Mouse (Mus musculus) kidney, embryonic 15.5 days (tissue): Measurements from ENCODE around the gene Tifab. TPM values are rescaled to one million over a fixed set of nuclear protein-coding genes. Genes with fewer than 3 reads are reported as not detected.
"Not testable (repeated sequence)": the region's sequence is repeated elsewhere in the genome, so short reads cannot be mapped to it uniquely, and the experiment has no call there.

Experiments
- ATAC-seq: fragments of 200-750 bp; cut with Nextera tagmentation; replicated peaks from 2 replicates; pipeline ENCODE4 v1.8.0; 2017; ENCODE audit warnings: moderate TSS enrichment; ENCODE audit not compliant: low FRiP score
- H3K27ac ChIP-seq: fragments of 300-500 bp; sonication (generic); 2 replicates; pipeline ENCODE4 v1.5.1; 2015; ENCODE audit warnings: mild to moderate bottlenecking, inconsistent platforms
- H3K27me3 ChIP-seq: fragments of 300-500 bp; sonication (generic); 2 replicates; pipeline ENCODE4 v1.6.1; 2015; ENCODE audit warnings: inconsistent platforms
- H3K36me3 ChIP-seq: fragments of 300-500 bp; sonication (generic); 2 replicates; pipeline ENCODE4 v1.6.1; 2015; ENCODE audit warnings: inconsistent platforms
- H3K4me1 ChIP-seq: fragments of 300-500 bp; sonication (generic); 2 replicates; pipeline ENCODE4 v1.6.1; 2015; ENCODE audit warnings: inconsistent platforms
- H3K4me2 ChIP-seq: fragments of 300-500 bp; sonication (generic); 2 replicates; pipeline ENCODE4 v1.6.1; 2015; ENCODE audit warnings: moderate library complexity, mild to moderate bottlenecking, inconsistent platforms
- H3K4me3 ChIP-seq: fragments of 300-500 bp; sonication (generic); replicated peaks from 2 replicates; pipeline ENCODE4 v1.5.1; 2015; ENCODE audit warnings: mild to moderate bottlenecking, inconsistent platforms
- H3K9ac ChIP-seq: fragments of 300-500 bp; sonication (generic); 2 replicates; pipeline ENCODE4 v1.6.1; 2015; ENCODE audit warnings: mild to moderate bottlenecking, inconsistent platforms
- H3K9me3 ChIP-seq: fragments of 300-500 bp; sonication (generic); replicated peaks from 2 replicates; pipeline ENCODE4 v1.6.1; 2016; ENCODE audit warnings: inconsistent platforms
- WGBS: fragments of 180-500 bp; shearing (Covaris S2); methylation state at CpG from one replicate; pipeline ENCODE4 v1.1.7; 2015; ENCODE audit warnings: mixed read lengths; 5-methylcytosine and 5-hydroxymethylcytosine counted together
- polyA plus RNA-seq: library from polyadenylated mRNA; unstranded; fragments of >200 nt; fragmentation: Nextera tagmentation; extraction: Ambion mirVana; gene quantifications from 2 replicates; pipeline ENCODE4 v1.2.1, GENCODE M21; 2015

Tifab gene
- polyA plus RNA-seq, 1 experiment from 2014 or later: 2.1 TPM

GRCm38 (mm10) chr13:56208225-56209066 is 29.8 kb upstream of the Tifab start:
- H3K4me3 ChIP-seq: peak overlapping the region; percentile 29
- peak overlapping the region; percentile 61 for H3K4me2 ChIP-seq
- WGBS: 3% methylated on average over 35 of the region's 35 CpGs
- H3K9ac ChIP-seq: no peak overlapping the region
- no peaks in the 10 kb centered on the region for H3K36me3 ChIP-seq
- peaks cover 16% of the 10 kb centered on the region for H3K27me3 ChIP-seq
- no peaks in the 10 kb centered on the region for H3K9me3 ChIP-seq
- H3K27ac ChIP-seq: 0 out of 2 replicates have a peak overlapping the region, but pooled peaks have one; percentile 10
- ATAC-seq: peak; percentile 73
- peaks cover 18% of the 10 kb centered on the region for H3K4me1 ChIP-seq

- WGBS: 37% methylated on average over 8 of the region's 8 CpGs
- no peaks in the 10 kb centered on the region for H3K9me3 ChIP-seq
- H3K36me3 ChIP-seq: no peaks in the 10 kb centered on the region
- H3K9ac ChIP-seq: no peak overlapping the region
- no peak overlapping the region for H3K27ac ChIP-seq
- no peak overlapping the region for H3K4me3 ChIP-seq
- peaks cover 16% of the 10 kb centered on the region for H3K27me3 ChIP-seq
- H3K4me2 ChIP-seq: no peak overlapping the region
- ATAC-seq: no peak
- H3K4me1 ChIP-seq: peaks cover 10% of the 10 kb centered on the region
Observed at GRCm38 (mm10) chr13:56199506-56199905, 20.8 kb upstream of the Tifab start.

- no peak overlapping the region for H3K9ac ChIP-seq
- H3K36me3 ChIP-seq: no peaks in the 10 kb centered on the region
- no peak overlapping the region for H3K27ac ChIP-seq
- peaks cover 10% of the 10 kb centered on the region for H3K4me1 ChIP-seq
- WGBS: 13% methylated on average over 15 of the region's 15 CpGs
- H3K4me3 ChIP-seq: no peak overlapping the region
- H3K9me3 ChIP-seq: no peaks in the 10 kb centered on the region
- ATAC-seq: peak; percentile 49; the same call in 1 of the 2 replicates
- H3K27me3 ChIP-seq: peaks cover 16% of the 10 kb centered on the region
- H3K4me2 ChIP-seq: peak overlapping the region; percentile 6
Observed at GRCm38 (mm10) chr13:56197473-56198266, 19.0 kb upstream of the Tifab start.

- Histone ChIP-seq H3K4me2 (peak overlapping the region; percentile 6), H3K4me3 (no peak overlapping the region), H3K4me1 (peaks cover 10% of the 10 kb centered on the region), H3K36me3 (no peaks in the 10 kb centered on the region), H3K9ac (no peak overlapping the region), H3K9me3 (no peaks in the 10 kb centered on the region), H3K27me3 (peaks cover 16% of the 10 kb centered on the region), H3K27ac (no peak overlapping the region)
- ATAC-seq: no peak; the same call in 1 of the 2 replicates
- 52% methylated on average over 12 of the region's 12 CpGs for WGBS
Observed at GRCm38 (mm10) chr13:56197031-56197430, 18.3 kb upstream of the Tifab start.

GRCm38 (mm10) chr13:56195824-56196223 is 17.1 kb upstream of the Tifab start:
- H3K9me3 ChIP-seq, ATAC-seq, H3K9ac ChIP-seq, H3K27ac ChIP-seq, H3K4me3 ChIP-seq, H3K36me3 ChIP-seq, H3K4me2 ChIP-seq: not testable (repeated sequence)
- peaks cover 10% of the 10 kb centered on the region for H3K4me1 ChIP-seq
- WGBS: 76% methylated on average over 11 of the region's 11 CpGs
- peaks cover 16% of the 10 kb centered on the region for H3K27me3 ChIP-seq

GRCm38 (mm10) chr13:56194181-56194580 is 15.5 kb upstream of the Tifab start:
- 95% methylated on average over 11 of the region's 11 CpGs for WGBS
- H3K4me2 ChIP-seq, H3K9me3 ChIP-seq, H3K27ac ChIP-seq, H3K4me3 ChIP-seq, H3K36me3 ChIP-seq, H3K27me3 ChIP-seq, ATAC-seq, H3K9ac ChIP-seq: not testable (repeated sequence)
- H3K4me1 ChIP-seq: peaks cover 10% of the 10 kb centered on the region

GRCm38 (mm10) chr13:56191225-56191624 is 12.5 kb upstream of the Tifab start:
- Histone ChIP-seq H3K9ac (no peak overlapping the region), H3K4me3 (no peak overlapping the region), H3K9me3 (no peaks in the 10 kb centered on the region), H3K36me3 (no peaks in the 10 kb centered on the region), H3K4me1 (no peaks in the 10 kb centered on the region), H3K27me3 (no peaks in the 10 kb centered on the region), H3K4me2 (no peak overlapping the region), H3K27ac (no peak overlapping the region)
- 41% methylated on average over 3 of the region's 3 CpGs for WGBS
- ATAC-seq: no peak

- Histone ChIP-seq H3K4me1 (no peaks in the 10 kb centered on the region), H3K4me2 (no peak overlapping the region), H3K9me3 (no peaks in the 10 kb centered on the region), H3K27ac (no peak overlapping the region), H3K4me3 (no peak overlapping the region), H3K27me3 (no peaks in the 10 kb centered on the region), H3K36me3 (no peaks in the 10 kb centered on the region), H3K9ac (no peak overlapping the region)
- 78% methylated on average over 5 of the region's 5 CpGs for WGBS
- no peak for ATAC-seq
Observed at GRCm38 (mm10) chr13:56189688-56190087, 11.0 kb upstream of the Tifab start.

- ATAC-seq: no peak
- Histone ChIP-seq H3K9me3 (no peaks in the 10 kb centered on the region), H3K27me3 (no peaks in the 10 kb centered on the region), H3K27ac (no peak overlapping the region), H3K9ac (no peak overlapping the region), H3K36me3 (no peaks in the 10 kb centered on the region), H3K4me3 (no peak overlapping the region), H3K4me1 (no peaks in the 10 kb centered on the region), H3K4me2 (no peak overlapping the region)
- WGBS: 90% methylated on average over 5 of the region's 5 CpGs
Observed at GRCm38 (mm10) chr13:56183687-56184086, 5.0 kb upstream of the Tifab start.

GRCm38 (mm10) chr13:56181424-56181823 is 2.7 kb upstream of the Tifab start:
- WGBS: 71% methylated on average over 8 of the region's 8 CpGs
- H3K27me3 ChIP-seq: no peaks in the 10 kb centered on the region
- no peak for ATAC-seq

GRCm38 (mm10) chr13:56176310-56176709 is 2.4 kb downstream of the Tifab start:
- Histone ChIP-seq H3K9ac (no peak overlapping the region), H3K4me1 (peaks cover 9% of the 10 kb centered on the region; the same call in 1 of the 2 replicates), H3K4me3 (no peak overlapping the region), H3K27ac (no peak overlapping the region), H3K27me3 (no peaks in the 10 kb centered on the region), H3K9me3 (no peaks in the 10 kb centered on the region), H3K36me3 (no peaks in the 10 kb centered on the region), H3K4me2 (no peak overlapping the region)
- 79% methylated on average over 9 of the region's 9 CpGs for WGBS
- ATAC-seq: no peak

More at GRCm38 (mm10) chr13:56181424-56181823, 2.7 kb upstream of the Tifab start:
- Histone ChIP-seq H3K4me2 (no peak overlapping the region), H3K9ac (no peak overlapping the region), H3K4me3 (no peak overlapping the region), H3K27ac (no peak overlapping the region), H3K4me1 (no peaks in the 10 kb centered on the region), H3K36me3 (no peaks in the 10 kb centered on the region), H3K9me3 (no peaks in the 10 kb centered on the region)

- Histone ChIP-seq H3K9ac (no peak overlapping the region), H3K4me1 (peaks cover 13% of the 10 kb centered on the region; the same call in 1 of the 2 replicates), H3K27me3 (no peaks in the 10 kb centered on the region), H3K9me3 (no peaks in the 10 kb centered on the region), H3K4me2 (no peak overlapping the region), H3K36me3 (no peaks in the 10 kb centered on the region), H3K27ac (no peak overlapping the region), H3K4me3 (no peak overlapping the region)
- WGBS: 40% methylated on average over 4 of the region's 4 CpGs
- no peak for ATAC-seq
Observed at GRCm38 (mm10) chr13:56175848-56176247, 2.8 kb downstream of the Tifab start.
